Mouse (Mus musculus) liver, postnatal 0 days (tissue): ENCODE data around the gene Mrpl38.
A peak's percentile ranks its signal among the peaks of the same experiment; 100 is the strongest.

Experiments
- CTCF ChIP-seq: sonication (generic); IDR thresholded peaks from 2 replicates; pipeline ENCODE4 v1.5.1; 2016; ENCODE audit warnings: antibody characterized with exemption, low read depth
- EP300 ChIP-seq: IDR thresholded peaks from 2 replicates; pipeline ENCODE4 v1.6.1; 2016; ENCODE audit warnings: antibody characterized with exemption, low read depth, mild to moderate bottlenecking

- no peak for TF ChIP-seq CTCF
- peak; percentile 52; the same call in 1 of the 2 replicates for TF ChIP-seq EP300
Observed at GRCm38 (mm10) chr11:116143468-116143867, 4.8 kb upstream of the Mrpl38 start.
